Mouse (Mus musculus): ENCODE measurements around the gene Fgfr2.
"Not testable (repeated sequence)": the region's sequence is repeated elsewhere in the genome, so short reads cannot be mapped to it uniquely, and the experiment has no call there.

Fgfr2 gene

GRCm38 (mm10) chr7:130617591-130617990 lies 2505.6 kb downstream of the Fgfr2 start:
- in situ Hi-C loops (cut with MboI, MseI), result no loop called here

- in situ Hi-C loops (cut with MboI, MseI), result no loop called here
Measured at GRCm38 (mm10) chr7:130613973-130614372, 2509.2 kb downstream of the Fgfr2 start.

- in situ Hi-C loops (cut with MboI, MseI), result no loop called here
Measured at GRCm38 (mm10) chr7:130606958-130607357, 2516.2 kb downstream of the Fgfr2 start.

GRCm38 (mm10) chr7:130605111-130605510 lies 2518.0 kb downstream of the Fgfr2 start:
- in situ Hi-C loops (cut with MboI, MseI), result no loop called here

- in situ Hi-C loops (cut with MboI, MseI), result no loop called here
Measured at GRCm38 (mm10) chr7:130604390-130604789, 2518.8 kb downstream of the Fgfr2 start.

- in situ Hi-C loops (cut with MboI, MseI), result no loop called here
Measured at GRCm38 (mm10) chr7:130603556-130603955, 2519.6 kb downstream of the Fgfr2 start.

- in situ Hi-C loops (cut with MboI, MseI), result no loop called here
Measured at GRCm38 (mm10) chr7:130602804-130603203, 2520.3 kb downstream of the Fgfr2 start.

- in situ Hi-C loops (cut with MboI, MseI), result no loop called here
Measured at GRCm38 (mm10) chr7:130600546-130600945, 2522.6 kb downstream of the Fgfr2 start.

- in situ Hi-C loops (cut with MboI, MseI), result no loop called here
Measured at GRCm38 (mm10) chr7:130600074-130600473, 2523.1 kb downstream of the Fgfr2 start.

GRCm38 (mm10) chr7:130597546-130597945 lies 2525.6 kb downstream of the Fgfr2 start:
- in situ Hi-C loops (cut with MboI, MseI), result no loop called here

GRCm38 (mm10) chr7:130596079-130596855 lies 2526.9 kb downstream of the Fgfr2 start:
- in situ Hi-C loops (cut with MboI, MseI), result not testable (repeated sequence)

GRCm38 (mm10) chr7:130593375-130594239 lies 2529.5 kb downstream of the Fgfr2 start:
- in situ Hi-C loops (cut with MboI, MseI), result not testable (repeated sequence)

GRCm38 (mm10) chr7:130592975-130593374 lies 2530.2 kb downstream of the Fgfr2 start:
- in situ Hi-C loops (cut with MboI, MseI), result not testable (repeated sequence)

GRCm38 (mm10) chr7:130590845-130591437 lies 2532.2 kb downstream of the Fgfr2 start:
- in situ Hi-C loops (cut with MboI, MseI), result no loop called here

- in situ Hi-C loops (cut with MboI, MseI), result no loop called here
Measured at GRCm38 (mm10) chr7:130590081-130590828, 2532.9 kb downstream of the Fgfr2 start.

- in situ Hi-C loops (cut with MboI, MseI), result no loop called here
Measured at GRCm38 (mm10) chr7:130586521-130587072, 2536.6 kb downstream of the Fgfr2 start.

- in situ Hi-C loops (cut with MboI, MseI), result no loop called here
Measured at GRCm38 (mm10) chr7:130578607-130579006, 2544.5 kb downstream of the Fgfr2 start.

- in situ Hi-C loops (cut with MboI, MseI), result no loop called here
Measured at GRCm38 (mm10) chr7:130578066-130578465, 2545.1 kb downstream of the Fgfr2 start.

- in situ Hi-C loops (cut with MboI, MseI), result no loop called here
Measured at GRCm38 (mm10) chr7:130577388-130578003, 2545.7 kb downstream of the Fgfr2 start, which contains the start of gene Tacc2. Gene Tacc2, plus strand, starts transcription at chr7:130577438.

- in situ Hi-C loops (cut with MboI, MseI), result no loop called here
Measured at GRCm38 (mm10) chr7:130576981-130577380, 2546.2 kb downstream of the Fgfr2 start.
